Mouse (Mus musculus): ENCODE results near the gene Scaper.

DNA sequence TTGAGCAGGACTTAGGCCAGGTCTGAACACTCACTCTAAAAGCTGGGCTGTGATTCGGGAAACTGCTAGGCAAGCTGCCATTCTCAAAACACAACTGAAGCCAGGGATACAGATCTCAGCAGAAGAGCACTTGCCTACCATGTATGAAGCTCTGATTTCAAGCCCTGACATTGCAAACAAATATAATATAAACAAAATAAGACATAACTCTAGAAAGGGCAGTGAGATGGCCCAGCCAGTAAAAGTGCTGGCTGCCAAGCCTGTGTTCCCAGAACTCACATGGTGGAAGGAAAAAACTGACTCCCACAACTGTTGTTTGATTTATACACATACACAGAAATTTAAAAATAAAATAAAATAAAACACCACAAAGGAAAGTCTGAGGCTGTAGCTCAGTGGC lies 366.8 kb downstream of the Scaper start:
- TF ChIP-seq CTCF (IDR thresholded peaks at IDR 0.05; ENCODE audit: low read depth) (no peak), EP300 (IDR thresholded peaks at IDR 0.05; ENCODE audit: low read depth) (no peak)
